Mouse (Mus musculus) frontal cortex, postnatal 25 days (tissue): ENCODE measurements around the gene Icmt.
A peak's percentile ranks its signal among the peaks of the same experiment; 100 is the strongest.

Source experiments
- DNase-seq, 2 experiments: peaks; one replicate each; pipeline ENCODE4 v3.0.0; 2022; ENCODE audit warnings: low spot score in 2 of 2

Gene Icmt

DNA sequence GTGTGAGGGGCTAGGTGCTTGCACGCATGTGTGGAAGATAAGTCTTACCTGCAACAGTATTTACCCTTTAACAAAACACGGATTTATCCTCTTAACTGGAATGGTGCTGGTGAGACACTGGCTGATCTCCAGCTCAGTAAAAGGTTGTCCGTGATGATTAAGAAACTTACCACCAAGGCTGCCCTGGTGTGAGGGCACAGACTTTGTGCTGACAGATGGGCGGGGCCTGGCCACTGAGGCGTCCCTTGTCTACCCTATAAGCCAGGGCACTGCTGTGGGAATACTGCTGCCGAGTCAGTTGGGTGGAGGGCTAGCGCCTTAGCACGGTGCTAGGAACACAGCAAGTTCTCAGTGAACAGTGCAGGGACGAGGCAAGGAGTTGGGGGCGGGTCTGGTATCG is 5.0 kb downstream of the Icmt start:
- DNase-seq, result no peak

DNA sequence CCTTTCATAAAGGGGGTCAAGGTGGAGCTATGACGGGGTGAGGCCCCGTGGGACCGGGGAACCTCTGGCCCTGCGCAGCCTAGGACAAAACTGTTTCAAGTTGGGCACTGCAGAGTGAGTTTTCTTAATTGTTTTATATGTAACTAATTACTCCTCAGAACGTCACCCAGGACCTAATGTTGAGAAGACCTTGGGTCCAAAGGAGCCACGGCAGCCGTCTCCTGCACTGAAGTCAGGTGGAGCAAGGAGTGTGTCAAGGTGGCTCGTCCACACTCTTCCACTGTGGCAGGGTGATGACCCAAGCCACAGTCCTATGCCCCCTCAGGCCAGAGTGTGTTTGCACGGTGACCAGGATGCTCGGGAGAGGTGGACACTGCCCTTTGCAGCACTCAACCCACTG is 6.1 kb downstream of the Icmt start:
- DNase-seq, result no peak

DNA sequence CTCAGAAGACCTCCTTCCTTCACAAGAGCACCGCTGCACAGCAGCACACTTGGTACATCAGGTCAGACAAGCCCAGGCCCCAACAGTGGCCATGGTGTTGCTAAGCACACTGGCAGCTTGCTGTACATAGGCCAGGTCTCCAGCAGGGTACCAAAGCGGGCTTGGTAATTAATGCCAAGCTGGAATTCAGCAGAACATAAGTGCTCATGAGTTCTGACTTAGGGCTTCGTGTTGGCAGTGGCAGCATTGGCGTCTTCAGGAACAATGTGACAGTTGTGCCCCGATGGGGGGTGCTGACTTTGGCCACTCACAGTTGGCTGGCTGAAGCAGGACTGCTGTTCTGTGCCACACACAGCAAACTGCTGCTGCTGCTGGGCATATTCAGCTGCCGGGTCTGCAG is 7.7 kb downstream of the Icmt start:
- no peak for DNase-seq

DNA sequence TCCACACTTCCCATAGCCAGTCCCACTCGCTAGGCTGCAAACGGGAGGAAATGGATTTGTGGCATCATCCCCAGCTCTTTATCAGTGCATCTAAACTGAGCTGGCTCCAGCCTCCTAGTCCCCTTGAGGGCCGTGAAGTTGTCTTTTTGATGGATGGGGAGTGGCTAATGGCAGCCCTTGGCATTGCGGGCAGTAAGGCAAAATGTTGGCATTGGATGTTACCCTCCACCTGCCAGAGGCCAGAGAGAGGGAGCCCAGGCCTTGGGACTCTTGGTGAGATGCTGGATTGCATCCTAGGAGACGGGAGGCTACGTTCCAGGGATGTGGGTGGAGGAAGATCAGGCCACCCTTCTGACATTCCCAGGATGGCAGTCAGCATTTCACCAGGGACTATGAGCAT is 9.0 kb downstream of the Icmt start:
- no peak for DNase-seq

DNA sequence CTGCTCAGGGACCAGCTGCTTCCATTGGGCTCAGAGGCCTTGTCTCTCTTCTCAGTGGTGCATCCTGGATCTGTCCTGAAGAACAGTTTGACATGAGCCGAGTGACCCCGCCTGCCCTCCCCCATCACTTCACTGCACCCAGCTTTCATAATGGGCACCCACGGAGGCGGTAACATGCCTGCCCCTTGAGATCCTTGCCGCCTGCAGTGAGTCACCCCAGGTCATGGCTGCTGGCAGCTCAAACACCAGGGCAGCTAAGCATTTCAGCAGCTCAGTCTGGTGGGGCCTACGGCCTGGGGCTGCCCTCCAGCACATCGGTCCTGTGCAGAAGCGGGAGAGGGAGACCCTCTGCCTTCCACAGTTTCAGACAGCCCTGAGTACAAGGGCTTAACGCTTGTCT is 10.5 kb downstream of the Icmt start:
- DNase-seq, result no peak

DNA sequence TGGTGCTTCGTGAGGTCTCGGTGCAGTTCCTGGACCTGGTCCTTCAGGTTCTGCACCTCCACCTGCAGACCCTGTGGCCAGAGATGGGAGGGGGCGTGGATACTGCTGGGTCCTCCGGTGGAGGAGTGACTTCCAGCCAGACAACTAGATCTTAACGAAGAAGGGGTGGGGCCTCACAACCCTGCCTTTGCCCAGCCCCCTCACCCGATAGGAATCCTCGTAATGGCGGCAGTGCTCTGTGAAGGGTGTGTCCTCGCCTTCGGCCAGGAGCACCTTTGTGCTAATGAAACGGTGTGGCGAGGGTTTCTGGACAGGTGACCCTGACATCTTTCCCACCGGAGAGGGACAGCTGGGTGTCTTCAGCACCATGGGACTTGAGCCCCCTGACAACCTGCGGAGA is 15.2 kb downstream of the Icmt start:
- DNase-seq, result no peak

DNA sequence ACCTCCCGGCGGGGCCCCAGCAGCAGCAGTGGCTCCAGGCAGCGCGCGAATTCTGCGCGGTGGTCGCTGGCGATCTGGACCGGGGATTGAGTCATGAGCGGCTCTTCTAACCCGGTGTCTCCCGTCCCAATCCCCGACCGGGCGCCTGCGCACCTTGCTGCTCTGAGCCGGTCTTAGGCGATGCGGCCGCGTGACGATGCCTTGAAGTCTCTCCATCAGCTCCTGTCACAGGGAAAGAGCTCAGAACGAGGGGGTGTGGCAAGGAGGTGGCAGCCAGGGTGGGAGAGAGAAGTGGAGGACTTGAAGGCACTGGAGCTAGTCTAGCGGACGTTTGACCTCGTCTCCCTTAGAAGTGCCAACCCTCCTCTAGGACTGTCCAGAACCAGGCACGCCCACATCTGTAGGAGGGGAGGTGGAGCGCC is 16.2 kb downstream of the Icmt start:
- DNase-seq, result no peak

DNA sequence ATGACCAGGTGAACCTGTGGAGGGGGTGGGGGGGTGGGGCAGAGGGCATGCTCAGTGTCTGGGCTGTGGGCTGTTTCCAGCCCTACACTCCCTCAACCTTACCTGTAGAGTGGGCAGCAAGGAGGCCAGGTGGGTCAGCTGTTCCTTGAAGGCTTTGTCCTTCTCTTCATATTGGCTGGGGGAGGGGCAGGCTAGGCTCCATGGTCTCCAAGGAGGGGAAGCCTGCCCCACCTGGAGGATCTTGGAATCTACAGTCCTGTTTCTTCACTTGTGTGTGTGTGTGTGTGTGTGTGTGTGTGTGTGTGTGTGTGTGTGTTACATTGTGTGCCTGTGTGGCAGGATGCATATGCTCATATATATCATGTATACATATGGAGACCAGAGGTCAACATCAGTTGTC is 16.9 kb downstream of the Icmt start:
- no peak for DNase-seq

DNA sequence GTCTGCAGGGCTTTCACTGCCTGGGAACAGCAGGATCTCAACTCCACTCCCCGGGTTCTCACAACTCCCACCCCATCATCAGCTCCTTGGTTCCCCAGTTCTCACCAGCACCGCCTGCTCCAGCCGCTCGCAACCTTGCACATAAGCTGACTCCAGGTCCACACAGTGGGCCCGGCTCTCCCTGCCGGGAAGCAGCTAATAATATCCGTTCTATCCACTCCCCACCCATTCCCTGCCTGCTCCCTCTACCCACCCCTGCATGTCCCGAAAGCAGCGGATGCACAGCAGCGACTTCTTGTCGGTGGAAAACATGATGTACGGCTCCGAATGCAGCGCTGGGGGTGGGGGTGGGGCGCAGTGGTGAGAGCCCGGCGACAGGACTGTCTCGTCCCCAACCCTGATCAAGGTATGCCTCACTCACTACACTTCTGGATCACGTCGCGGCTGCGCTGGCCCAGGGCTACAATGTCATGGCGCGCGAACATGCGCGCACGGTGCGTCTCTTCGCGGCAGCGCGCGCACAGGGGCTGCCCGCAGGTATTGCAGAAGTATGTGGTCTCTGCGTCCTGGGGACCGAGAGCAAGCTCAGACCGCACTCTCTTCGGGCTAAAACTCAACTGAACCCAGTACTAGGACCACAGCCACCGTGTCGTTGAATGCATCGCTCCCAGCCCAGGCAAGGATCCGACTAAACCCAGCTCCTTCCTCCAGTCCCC is 18.6 kb downstream of the Icmt start:
- DNase-seq, result no peak

DNA sequence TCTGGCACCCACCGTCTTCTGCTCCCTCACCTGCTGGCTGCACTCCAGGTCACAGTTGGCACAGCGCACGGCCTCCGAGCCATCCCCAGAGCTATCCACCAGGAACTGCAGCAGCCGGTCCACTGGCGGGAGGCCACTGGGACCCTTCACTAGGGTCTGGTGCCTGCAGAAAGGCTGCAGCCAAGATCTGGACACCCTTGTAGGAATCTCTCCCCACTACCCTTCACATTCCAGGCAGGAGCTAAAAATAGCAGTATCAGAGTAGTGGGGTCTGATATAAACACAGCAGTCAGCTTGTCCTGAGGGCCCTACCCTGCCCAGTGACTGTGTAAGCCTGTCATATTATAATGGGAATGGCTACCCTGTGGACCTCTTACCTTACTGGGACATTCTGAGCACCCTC is 20.6 kb downstream of the Icmt start:
- DNase-seq, result no peak

DNA sequence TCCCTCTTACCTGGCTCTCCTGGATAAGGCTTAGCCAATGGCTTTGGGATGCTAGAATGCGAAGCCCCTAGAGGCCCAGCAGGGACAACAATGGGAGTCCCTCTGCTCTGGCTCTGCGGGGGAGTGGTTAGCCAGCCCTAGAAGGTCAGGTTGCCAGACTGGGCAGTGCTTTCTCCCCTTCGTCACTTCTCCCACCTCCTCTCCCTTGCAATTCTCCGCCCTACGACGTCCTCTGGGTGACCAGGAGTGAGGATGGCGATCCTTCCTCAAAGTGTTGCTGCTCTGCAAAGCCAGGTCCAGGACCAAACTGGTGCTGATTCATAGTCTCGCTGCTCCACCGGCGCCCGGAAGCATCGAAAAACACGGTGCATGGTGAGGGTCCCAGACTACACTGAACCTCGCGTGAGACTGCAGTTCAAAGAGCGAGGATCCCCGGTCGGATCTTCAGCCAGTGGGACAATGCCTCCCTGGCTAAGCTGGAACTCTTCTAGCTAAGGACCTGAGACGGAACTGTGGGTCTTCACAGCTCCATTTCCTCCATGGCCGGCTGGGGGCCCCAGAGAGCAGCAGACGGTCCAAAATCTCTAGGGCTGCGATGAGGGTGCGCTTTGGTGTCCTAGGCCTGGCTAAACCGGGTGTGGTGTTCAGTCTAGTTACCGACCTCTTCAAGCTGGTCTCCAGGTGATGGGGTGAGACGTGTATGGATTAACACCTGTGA is 21.6 kb downstream of the Icmt start, which contains the start of gene Rnf207:
Gene Rnf207 (minus strand): TSS at position 477 of the 718 bp plus-strand sequence.
- no peak for DNase-seq

DNA sequence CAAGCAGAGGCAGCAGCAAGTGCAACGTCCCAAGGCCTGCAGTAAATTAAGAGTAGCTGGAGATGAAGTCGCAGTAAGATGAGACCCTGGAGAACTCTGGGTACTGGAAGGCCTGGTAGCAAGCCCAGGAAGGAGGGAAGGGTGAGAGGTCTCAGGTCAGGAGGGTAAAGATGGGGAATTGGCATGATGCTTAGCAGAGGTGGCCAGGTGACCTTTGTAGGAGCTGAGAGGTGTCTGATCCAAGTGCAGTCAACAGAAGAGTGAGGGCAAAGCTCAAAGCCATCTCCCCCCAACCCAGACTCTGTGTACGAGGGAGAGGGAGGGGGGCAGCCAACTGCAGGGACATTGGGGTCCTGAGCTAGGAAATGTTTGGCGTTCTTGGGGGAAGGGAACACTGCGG is 24.4 kb downstream of the Icmt start:
- DNase-seq, result no peak

DNA sequence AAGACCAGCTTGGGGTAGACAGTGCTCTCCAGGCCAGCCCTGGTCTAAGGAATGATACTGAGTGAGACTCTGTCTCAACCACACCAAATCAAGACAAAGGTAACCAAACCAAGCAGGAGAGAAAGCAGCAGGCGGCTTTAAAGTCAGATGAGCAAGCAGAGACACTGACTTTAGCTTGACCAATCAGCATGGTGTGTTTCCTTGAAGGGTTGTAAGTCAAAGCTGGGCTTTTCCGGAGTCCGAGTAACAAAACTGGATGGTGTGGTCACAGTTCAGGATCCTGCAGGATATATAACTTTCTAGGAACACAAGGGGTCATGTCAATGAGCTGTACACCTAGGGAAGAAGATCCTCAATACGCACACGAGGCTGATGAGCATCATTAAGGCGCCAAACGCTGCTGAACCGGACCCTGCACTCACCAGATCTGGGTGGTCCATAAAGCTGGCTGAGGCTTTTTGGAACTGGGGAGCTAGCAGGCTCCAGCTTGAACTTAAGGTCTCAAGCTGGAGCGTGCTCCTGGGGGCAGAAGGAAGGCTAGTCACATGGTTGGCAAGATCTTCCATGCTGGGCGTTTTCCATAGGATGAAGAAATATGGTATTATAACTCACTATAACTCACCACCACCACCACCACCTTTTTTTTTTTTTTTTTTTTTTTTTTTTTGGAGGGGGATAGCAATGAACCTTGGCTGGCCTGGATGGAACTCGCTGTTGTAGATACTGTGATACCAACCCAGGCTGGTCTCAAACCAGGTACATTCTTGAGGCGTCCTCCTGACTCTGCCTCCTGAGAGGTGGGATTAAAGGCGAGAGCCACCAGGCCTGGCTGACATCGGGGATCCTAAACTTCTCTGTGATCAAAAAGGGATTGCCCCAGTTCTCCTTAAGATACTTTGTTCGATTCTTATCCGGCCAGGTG is 27.9 kb downstream of the Icmt start:
- DNase-seq, result no peak

DNA sequence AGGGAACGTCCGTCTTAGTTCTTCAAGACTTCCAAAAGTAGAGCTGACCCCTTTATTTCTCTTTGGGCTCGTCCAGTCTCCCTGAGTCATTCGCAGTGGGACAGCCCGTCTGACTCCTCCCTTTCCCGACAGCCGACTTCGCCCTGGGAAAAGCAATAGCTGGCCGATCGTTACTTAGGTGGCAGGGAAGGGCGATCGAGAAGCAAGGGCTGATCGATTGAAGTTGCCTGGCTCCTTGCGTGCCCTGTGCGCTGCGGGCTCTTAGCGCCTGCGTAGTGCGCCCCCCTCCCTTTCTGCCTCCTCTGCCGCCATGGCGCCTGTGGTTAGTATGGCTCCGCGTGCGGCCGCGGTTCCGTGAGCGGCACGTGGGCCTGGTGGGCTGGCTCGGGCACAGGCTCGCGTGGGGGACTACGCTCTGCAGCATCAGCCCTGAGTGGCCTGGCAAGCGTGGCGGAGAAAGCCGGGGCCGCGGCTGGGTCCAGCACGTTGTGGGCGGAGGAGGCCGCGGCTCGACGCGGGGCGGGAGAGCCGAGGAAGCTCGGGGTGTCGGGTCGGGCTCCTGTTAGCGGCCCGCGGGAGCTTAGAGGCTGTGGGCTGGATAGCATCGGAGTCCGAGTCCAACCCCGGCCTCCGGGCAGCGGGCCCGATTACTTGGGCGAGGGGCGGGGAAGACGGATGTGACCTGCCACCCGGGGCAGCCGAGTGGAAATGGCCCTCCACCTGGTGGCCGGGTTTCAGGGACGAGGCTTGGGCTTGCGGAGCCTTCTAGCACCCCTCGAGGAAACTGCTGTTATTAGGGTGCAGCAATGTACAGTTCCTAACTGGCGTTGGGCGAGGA is 28.8 kb downstream of the Icmt start, which contains the start of gene Rpl22:
Gene Rpl22 (plus strand): TSS at position 169 of the 838 bp plus-strand sequence.
- peak; percentile 84 to 90 for DNase-seq

DNA sequence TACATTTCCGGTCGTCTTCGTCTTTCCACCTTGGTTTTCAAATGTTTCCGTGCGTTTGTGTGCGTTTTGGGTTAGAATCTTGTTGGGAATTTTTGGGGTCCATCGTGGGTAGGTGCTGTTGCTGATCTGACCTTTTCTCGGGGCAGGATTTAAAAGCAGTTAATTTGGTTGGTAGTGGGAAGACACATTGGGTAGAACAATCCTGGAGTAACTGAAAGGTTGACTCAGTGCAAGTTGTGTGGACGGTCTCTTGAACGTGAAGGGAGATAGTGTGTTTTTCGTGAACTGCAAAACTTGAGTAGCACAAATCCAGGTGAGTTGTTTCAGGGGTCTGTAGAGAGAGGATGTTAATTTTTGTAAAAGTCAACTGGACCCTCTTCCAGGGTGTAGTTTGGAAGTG is 29.5 kb downstream of the Icmt start:
- DNase-seq, result no peak

DNA sequence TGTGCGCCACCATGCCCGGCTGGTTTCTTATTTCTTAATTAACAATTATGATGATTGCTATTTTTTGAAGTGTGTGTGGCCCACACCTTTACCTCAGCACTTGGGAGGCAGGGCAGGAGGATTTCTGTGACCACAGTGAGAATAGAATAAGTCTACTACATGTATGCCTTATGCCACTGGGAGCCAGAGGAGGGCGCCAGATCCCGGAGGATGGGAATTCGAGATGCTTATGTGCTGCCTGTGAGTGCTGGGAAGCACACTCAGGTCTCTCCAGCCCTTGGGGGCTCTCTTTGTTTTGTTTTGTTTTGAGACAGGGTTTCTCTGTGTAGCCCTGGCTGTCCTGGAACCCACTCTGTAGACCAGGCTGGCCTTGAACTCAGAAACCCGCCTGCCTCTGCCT is 31.7 kb downstream of the Icmt start:
- DNase-seq, result no peak

DNA sequence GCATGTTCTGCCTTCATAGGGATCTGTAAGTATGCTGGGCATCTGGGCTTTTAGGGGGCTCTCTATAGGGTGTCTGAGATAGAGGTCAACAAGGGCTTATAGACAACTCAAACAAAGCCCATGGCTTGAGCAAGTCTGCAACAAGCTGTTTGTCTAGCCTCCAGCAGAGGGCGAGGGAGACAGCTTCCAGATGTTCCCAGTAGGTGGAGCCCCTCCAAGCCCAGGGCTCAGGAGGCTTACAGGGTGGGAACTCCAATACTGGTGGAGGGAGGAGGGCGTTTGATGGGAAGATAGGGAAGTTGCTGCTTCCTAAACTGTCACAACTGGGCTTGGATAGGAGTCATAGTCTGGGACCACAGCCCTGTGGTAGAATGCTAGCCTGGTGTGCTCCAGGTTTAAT is 35.9 kb downstream of the Icmt start:
- peak in 1 of 2 experiments; percentile 59 for DNase-seq

DNA sequence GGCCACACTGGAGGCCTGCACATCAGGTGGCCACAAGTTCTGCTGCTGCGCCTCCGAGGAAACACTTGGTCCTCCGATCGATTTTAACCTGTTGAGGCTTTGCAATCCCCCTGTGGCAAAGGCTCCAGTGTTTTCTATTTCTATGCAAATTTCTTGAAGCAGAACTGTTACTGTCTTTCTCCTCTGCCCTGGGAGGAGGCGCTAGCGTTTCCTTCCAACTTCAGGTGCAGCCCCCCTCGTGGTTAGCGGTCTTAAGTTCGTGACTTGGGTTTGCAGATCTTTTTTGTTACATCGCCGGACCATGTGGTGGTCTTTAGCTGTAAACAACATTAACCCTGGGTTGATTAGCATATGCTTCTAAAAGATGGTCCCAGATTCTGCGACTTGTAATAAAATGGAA is 36.6 kb downstream of the Icmt start:
- no peak for DNase-seq

DNA sequence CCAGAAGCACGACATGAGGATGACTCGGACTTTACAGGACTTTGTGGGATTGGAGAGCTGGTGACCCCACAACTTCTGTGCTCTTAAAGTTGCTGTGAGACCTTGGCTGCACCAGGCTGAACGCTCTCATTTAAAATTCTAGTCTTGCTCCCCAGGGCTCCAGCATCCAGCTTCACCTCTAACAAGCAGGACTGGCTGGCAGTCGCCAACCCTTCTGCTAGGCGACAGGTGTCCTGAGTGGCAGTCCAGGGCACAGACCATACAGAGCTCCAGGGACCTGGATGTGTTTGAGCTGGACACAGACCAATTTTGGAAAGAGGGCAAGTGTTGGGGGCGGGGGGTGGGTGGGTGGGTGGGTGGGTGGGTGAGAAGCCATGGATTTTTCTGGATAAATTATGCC is 40.7 kb downstream of the Icmt start:
- DNase-seq, result no peak

DNA sequence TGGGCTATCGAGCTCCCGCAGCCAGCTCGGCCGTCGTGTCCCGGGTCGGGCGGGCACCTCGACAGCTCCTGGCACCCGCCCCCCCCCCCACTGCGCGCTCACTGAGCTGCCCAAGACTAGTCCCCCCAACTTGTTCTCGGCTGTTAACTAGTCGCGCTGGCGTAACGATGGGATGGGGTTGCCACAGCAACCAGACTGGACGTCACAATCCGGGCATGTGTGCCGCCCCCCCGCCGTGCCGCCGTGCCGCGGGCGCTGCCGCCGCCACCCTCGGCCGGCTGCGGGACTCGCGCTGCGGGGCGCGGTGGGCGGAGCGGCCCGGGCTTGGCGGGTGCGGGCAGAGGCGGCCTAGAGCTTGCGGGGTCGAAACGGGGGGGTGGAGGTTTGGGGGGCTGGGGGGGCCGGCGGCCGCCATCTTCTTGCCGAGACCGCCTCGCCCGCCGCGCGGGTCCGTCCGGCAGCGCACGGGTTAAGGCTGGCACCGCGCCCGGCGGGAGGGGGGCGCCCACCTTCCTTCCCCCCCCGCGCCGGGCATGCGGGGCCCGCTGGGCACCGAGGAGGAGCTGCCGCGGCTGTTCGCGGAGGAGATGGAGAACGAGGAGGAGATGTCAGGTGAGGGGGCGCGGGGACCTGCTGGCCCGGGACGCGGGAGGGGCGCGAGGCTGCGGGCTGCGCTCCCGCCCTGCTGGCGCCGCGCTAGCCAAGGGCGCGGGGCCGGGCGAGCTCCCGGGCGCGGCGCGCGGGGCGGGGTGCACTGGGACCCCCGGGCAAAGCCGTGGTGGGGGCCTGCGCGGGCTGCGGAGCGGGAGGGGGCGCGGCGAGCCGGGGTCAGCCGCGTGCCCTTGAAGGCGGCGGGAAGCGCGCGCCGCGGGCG is 41.6 kb downstream of the Icmt start, which contains the start of gene Chd5:
Gene Chd5 (plus strand): TSS at position 233 of the 874 bp plus-strand sequence.
- DNase-seq, result peak in 1 of 2 experiments; percentile 49
